Mouse (Mus musculus) G1E (cell line): ENCODE data around the gene Agt. TPM values are rescaled to one million over a fixed set of nuclear protein-coding genes. Genes with fewer than 3 reads are reported as not detected.

ENCODE experiments used
- ATAC-seq: 2 replicates; pipeline ENCODE4 v1.8.0; 2016; ENCODE audit warnings: mild to moderate bottlenecking; ENCODE audit not compliant: insufficient number of reproducible peaks, poor library complexity, low FRiP score, severe bottlenecking; ENCODE audit errors: extremely low read depth
- DNase-seq: peaks from one replicate; pipeline ENCODE4 v3.0.0; 2012; ENCODE audit warnings: low spot score
- H3K27me3 ChIP-seq: 2 replicates; pipeline ENCODE4 v1.6.1; 2012; ENCODE audit warnings: mild to moderate bottlenecking, low read length, inconsistent platforms; ENCODE audit not compliant: insufficient read depth
- H3K36me3 ChIP-seq: replicated peaks from 2 replicates; pipeline ENCODE3; 2012; ENCODE audit warnings: mild to moderate bottlenecking, inconsistent platforms
- H3K4me1 ChIP-seq: 2 replicates; pipeline ENCODE4 v1.6.1; 2012; ENCODE audit warnings: low read depth, low read length, inconsistent platforms, mixed read lengths; ENCODE audit not compliant: insufficient read depth
- H3K4me3 ChIP-seq: 2 replicates; pipeline ENCODE4 v1.5.1; 2012; ENCODE audit warnings: low read depth, mild to moderate bottlenecking, inconsistent platforms, low read length, moderate library complexity, mixed read lengths
- H3K9me3 ChIP-seq: replicated peaks from 2 replicates; pipeline ENCODE4 v1.6.1; 2012; ENCODE audit warnings: inconsistent platforms
- CTCF ChIP-seq: IDR thresholded peaks from 2 replicates; pipeline ENCODE4 v1.5.1; 2012; ENCODE audit warnings: low read depth, low read length, inconsistent platforms, mixed read lengths
- GATA1 ChIP-seq: IDR thresholded peaks from 2 replicates; pipeline ENCODE4 v1.6.1; 2012; ENCODE audit warnings: borderline replicate concordance, low read length, inconsistent platforms, mixed read lengths
- GATA2 ChIP-seq: IDR thresholded peaks from 2 replicates; pipeline ENCODE4 v1.6.1; 2012; ENCODE audit warnings: low read depth, low read length, inconsistent platforms, borderline replicate concordance
- POLR2AphosphoS5 ChIP-seq: IDR thresholded peaks from 2 replicates; pipeline ENCODE4 v1.6.1; 2012; ENCODE audit warnings: low read depth, low read length, inconsistent platforms; ENCODE audit not compliant: insufficient replicate concordance
- TAL1 ChIP-seq: conservative IDR thresholded peaks from 2 replicates; pipeline ENCODE4 v1.6.1; 2012; ENCODE audit warnings: low read depth, low read length, inconsistent platforms, mixed read lengths
- polyA plus RNA-seq: library from polyadenylated mRNA; stranded (reverse); fragments of >175 nt; gene quantifications from 2 replicates; pipeline ENCODE4 v1.2.3, GENCODE M21; 2012
- total RNA-seq, 2 experiments: library from RNA; stranded (forward) in 1 of 2; stranded (reverse) in 1 of 2; fragments of 200-1000 nt in 1 of 2; fragments of >200 nt in 1 of 2; fragmentation: Nextera tagmentation in 1 of 2; gene quantifications; 2 replicates each; pipeline ENCODE4 v1.2.3; 2014 to 2017

The Agt gene
- total and polyA plus RNA-seq, 3 experiments: not detected

DNA sequence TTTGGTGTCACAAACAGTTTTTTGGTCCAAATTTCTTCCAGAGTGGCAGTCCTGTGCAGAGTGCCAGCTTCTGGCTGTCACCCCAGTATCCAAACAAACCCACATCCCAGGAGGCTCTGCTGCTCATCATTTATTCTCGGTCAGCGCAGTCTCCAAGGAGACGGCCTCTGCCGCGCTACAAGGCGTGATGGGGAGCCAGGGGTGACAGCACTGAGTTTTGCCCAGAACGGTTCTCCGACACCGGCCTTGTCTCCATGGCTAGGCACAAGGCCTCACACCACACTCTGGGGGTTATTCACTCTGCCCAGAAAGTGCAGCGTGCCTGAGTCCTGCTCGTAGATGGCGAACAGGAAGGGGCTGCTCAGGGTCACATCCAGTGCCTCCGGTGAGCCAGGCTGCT is 12.8 kb downstream of the Agt start:
- ATAC-seq (no peak), DNase-seq (no peak)
- peaks cover 23% of the 10 kb centered on the region for H3K36me3 ChIP-seq
- H3K4me1 ChIP-seq: no peaks in the 10 kb centered on the region; the same call in 1 of the 2 replicates
- TF ChIP-seq TAL1 (no peak), GATA1 (no peak), POLR2AphosphoS5 (no peak), CTCF (no peak), GATA2 (no peak)
- no peaks in the 10 kb centered on the region; the same call in 1 of the 2 replicates for H3K27me3 ChIP-seq
- no peak overlapping the region for H3K4me3 ChIP-seq
- no peaks in the 10 kb centered on the region for H3K9me3 ChIP-seq

DNA sequence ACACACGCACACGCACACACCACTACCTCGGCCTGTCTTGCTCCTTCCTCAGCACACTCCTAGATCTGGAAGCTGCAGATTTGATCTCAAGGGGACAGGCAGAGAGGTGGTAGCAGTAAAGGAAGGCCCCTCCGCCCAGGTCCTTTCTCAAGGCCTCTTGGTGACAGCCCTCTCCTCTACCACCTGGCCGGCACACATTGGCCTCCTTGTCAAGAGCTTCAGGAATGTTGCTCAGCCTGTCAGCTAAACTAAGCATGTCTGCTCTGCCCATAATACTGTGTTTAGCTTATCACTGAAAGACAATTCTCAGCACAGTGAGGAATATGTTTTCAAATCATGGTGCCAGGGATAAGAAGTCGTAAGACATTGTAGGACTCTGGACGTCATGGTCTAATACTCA is 13.3 kb downstream of the Agt start:
- TF ChIP-seq GATA1: no peak
- no peak for TF ChIP-seq POLR2AphosphoS5
- TF ChIP-seq TAL1: no peak
- TF ChIP-seq GATA2: no peak
- TF ChIP-seq CTCF: no peak
- Histone ChIP-seq H3K4me3 (no peak overlapping the region; the same call in 1 of the 2 replicates), H3K9me3 (no peaks in the 10 kb centered on the region), H3K4me1 (no peaks in the 10 kb centered on the region; the same call in 1 of the 2 replicates), H3K36me3 (peaks cover 28% of the 10 kb centered on the region), H3K27me3 (no peaks in the 10 kb centered on the region; the same call in 1 of the 2 replicates)
- ATAC-seq (no peak), DNase-seq (no peak)

DNA sequence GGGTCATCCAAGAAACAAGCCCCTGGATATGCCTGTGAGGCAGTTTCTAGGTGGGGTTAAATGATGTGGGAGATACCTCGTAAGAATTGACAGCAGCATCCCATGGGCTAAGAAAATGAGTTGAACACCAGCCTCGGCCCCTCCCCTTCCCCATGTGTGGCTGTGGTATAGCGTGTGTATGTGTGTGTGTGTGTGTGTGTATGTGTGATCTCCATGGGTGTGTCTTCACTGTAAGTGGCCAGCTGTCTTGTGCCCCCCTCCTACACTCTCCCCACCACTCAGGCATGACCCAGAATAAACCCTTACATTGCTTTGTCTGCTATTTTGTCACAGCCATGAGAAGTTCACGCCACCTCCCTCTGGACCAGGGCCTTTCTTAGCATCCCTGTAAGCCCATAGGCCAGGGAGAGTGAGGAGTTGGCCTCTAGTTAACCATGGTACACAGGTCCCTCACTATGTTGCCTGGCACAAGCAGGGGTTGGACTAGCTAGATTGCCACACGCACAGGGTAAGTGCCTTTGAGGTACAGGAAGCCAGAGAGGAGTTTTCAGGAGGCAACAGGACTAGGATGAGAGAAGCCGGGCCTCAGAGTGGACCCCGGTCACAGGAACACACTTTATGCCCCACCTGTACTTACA is 14.3 kb downstream of the Agt start:
- Histone ChIP-seq H3K4me3 (no peak overlapping the region), H3K36me3 (peaks cover 37% of the 10 kb centered on the region), H3K4me1 (no peaks in the 10 kb centered on the region; the same call in 1 of the 2 replicates), H3K9me3 (no peaks in the 10 kb centered on the region), H3K27me3 (no peaks in the 10 kb centered on the region; the same call in 1 of the 2 replicates)
- ATAC-seq: no peak
- DNase-seq: no peak
- TF ChIP-seq GATA2: no peak
- no peak for TF ChIP-seq CTCF

DNA sequence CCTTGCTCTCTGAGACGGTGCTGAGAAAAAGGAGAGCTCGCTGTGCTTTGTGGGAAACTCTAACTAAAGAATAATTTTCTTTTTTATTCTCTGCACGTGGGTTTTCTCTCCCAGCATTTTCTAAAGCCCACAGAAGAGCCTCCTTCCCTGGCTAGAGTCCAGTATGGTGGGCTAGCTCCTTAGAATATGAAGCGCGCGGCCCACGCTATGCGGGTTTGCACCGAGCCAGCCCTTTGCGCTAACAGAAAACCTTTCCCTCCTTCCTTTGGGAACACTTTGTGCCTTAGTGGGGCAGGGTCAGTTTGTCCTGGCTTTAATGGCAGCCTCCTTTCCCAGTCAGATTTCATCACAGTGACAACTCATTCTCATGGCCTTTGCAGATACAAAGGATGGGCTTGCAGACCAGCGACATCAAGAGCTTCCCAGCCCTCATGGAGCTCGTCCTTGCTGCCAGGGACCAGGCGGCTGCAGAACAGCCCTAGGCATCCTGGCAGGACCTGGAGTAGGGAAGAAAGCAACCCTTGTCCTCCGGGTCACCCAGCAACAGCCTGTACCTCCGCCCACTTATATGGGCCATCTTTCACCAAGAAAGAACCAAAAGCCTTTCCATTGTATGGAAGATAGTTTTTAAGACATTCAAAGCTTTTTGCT is 18.4 kb downstream of the Agt start:
- Histone ChIP-seq H3K36me3 (peaks cover 77% of the 10 kb centered on the region), H3K9me3 (no peaks in the 10 kb centered on the region), H3K27me3 (no peaks in the 10 kb centered on the region), H3K4me1 (no peaks in the 10 kb centered on the region; the same call in 1 of the 2 replicates), H3K4me3 (no peak overlapping the region)
- no peak for DNase-seq
- no peak for ATAC-seq
- TF ChIP-seq GATA2: no peak
- TF ChIP-seq CTCF: no peak
- no peak for TF ChIP-seq TAL1
- no peak for TF ChIP-seq POLR2AphosphoS5
- no peak for TF ChIP-seq GATA1

DNA sequence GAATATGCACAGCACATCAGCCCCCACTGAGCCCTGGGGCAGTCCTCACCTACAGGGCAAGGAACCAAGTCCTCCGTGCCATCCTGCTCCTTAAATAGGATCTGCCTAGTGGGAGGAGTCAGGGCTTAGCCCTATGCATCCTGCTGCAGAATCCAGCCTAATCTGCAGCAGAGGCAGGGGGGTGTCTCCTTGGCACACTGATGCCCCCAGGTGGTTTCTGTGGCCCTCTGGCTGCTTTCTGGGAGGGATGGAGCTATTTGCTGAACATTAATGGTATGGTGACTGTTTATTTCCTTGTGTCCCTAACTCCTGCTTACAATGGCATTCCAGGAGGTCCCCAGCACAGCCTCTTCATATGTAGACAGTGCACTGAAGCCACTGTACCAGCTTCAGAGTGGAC is 21.3 kb downstream of the Agt start:
- H3K4me1 ChIP-seq: peaks cover 6% of the 10 kb centered on the region; the same call in 1 of the 2 replicates
- peaks cover 96% of the 10 kb centered on the region for H3K36me3 ChIP-seq
- H3K27me3 ChIP-seq: no peaks in the 10 kb centered on the region
- DNase-seq (no peak), ATAC-seq (no peak)
- H3K9me3 ChIP-seq: no peaks in the 10 kb centered on the region
- no peak overlapping the region for H3K4me3 ChIP-seq
- TF ChIP-seq CTCF (no peak), GATA2 (no peak), POLR2AphosphoS5 (no peak), GATA1 (no peak), TAL1 (no peak)

DNA sequence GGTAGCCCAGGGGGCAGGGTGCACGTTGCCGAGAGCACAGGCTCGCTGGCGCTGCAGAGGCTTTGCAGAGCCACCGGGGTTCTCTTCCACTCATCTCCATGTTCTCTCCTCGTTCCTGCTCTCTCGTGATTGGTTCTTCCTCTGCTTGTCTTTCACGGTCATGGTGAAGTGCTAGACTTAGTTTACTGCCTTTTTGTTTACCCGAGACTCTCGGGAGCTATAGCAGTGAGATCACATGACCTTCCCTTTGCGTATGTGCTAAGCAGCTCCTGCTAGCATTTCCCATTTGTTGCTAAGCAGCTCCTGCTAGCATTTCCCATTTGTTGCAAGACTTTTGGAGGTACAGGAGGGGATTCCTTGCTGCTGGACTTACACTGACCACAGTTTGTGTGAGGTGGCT is 22.2 kb downstream of the Agt start:
- Histone ChIP-seq H3K4me3 (no peak overlapping the region), H3K36me3 (peaks cover 98% of the 10 kb centered on the region), H3K4me1 (peaks cover 6% of the 10 kb centered on the region; the same call in 1 of the 2 replicates), H3K27me3 (no peaks in the 10 kb centered on the region), H3K9me3 (no peaks in the 10 kb centered on the region)
- no peak for TF ChIP-seq TAL1
- no peak for TF ChIP-seq GATA2
- TF ChIP-seq CTCF: no peak
- no peak for DNase-seq
- ATAC-seq: no peak
